Mouse (Mus musculus) intestine, postnatal 0 days (tissue): Measurements from ENCODE around the gene Gm11172. TPM values are rescaled to one million over a fixed set of nuclear protein-coding genes. Genes with fewer than 3 reads are reported as not detected.
A peak's percentile ranks its signal among the peaks of the same experiment; 100 is the strongest.

Source experiments
- ATAC-seq: fragments of 200-750 bp; cut with Nextera tagmentation; 2 replicates; pipeline ENCODE4 v1.8.0; 2017; ENCODE audit warnings: mild to moderate bottlenecking, moderate TSS enrichment, moderate library complexity
- H3K27ac ChIP-seq: fragments of 300-500 bp; sonication (generic); 2 replicates; pipeline ENCODE4 v1.5.1; 2014; ENCODE audit warnings: mild to moderate bottlenecking, low read depth, low read length, moderate library complexity
- H3K27me3 ChIP-seq: fragments of 300-500 bp; sonication (generic); replicated peaks from 2 replicates; pipeline ENCODE4 v1.6.1; 2014; ENCODE audit warnings: low read length, mixed read lengths; ENCODE audit not compliant: control insufficient read depth, insufficient read depth
- H3K36me3 ChIP-seq: fragments of 300-500 bp; sonication (generic); 2 replicates; pipeline ENCODE4 v1.6.1; 2014; ENCODE audit warnings: mild to moderate bottlenecking, moderate library complexity; ENCODE audit not compliant: control insufficient read depth, insufficient read depth
- H3K4me1 ChIP-seq: fragments of 300-500 bp; sonication (generic); replicated peaks from 2 replicates; pipeline ENCODE4 v1.6.1; 2014; ENCODE audit warnings: antibody characterized with exemption, low read length, mixed read lengths; ENCODE audit not compliant: control insufficient read depth, insufficient read depth
- H3K4me2 ChIP-seq: fragments of 300-500 bp; sonication (generic); replicated peaks from 2 replicates; pipeline ENCODE4 v1.6.1; 2014; ENCODE audit warnings: low read depth, mild to moderate bottlenecking, moderate library complexity
- H3K4me3 ChIP-seq: fragments of 300-500 bp; sonication (generic); 2 replicates; pipeline ENCODE4 v1.5.1; 2014; ENCODE audit warnings: low read depth, low read length
- H3K9ac ChIP-seq: fragments of 300-500 bp; sonication (generic); 2 replicates; pipeline ENCODE4 v1.6.1; 2014; ENCODE audit warnings: mild to moderate bottlenecking, low read depth, low read length
- H3K9me3 ChIP-seq: fragments of 300-500 bp; sonication (generic); 2 replicates; pipeline ENCODE4 v1.6.1; 2016; ENCODE audit warnings: mixed run types; ENCODE audit not compliant: control insufficient read depth
- CTCF ChIP-seq: sonication (generic); IDR thresholded peaks from 2 replicates; pipeline ENCODE4 v1.5.1; 2016; ENCODE audit warnings: low read depth, mild to moderate bottlenecking, control low read depth, antibody characterized with exemption, moderate library complexity
- WGBS: fragments of 180-500 bp; shearing (Covaris S2); extraction: QIAGEN DNeasy Blood & Tissue Kit; methylation state at CpG from one replicate; pipeline ENCODE4 v1.1.7; 2014; 5-methylcytosine and 5-hydroxymethylcytosine counted together
- polyA plus RNA-seq: library from polyadenylated mRNA; unstranded; fragments of >200 nt; fragmentation: Nextera tagmentation; extraction: Ambion mirVana; gene quantifications from 2 replicates; pipeline ENCODE4 v1.2.1, GENCODE M21; 2015

Gm11172 gene
- polyA plus RNA-seq, 1 experiment from 2014 or later: not detected

GRCm38 (mm10) chr16:10770531-10771325 is 42.0 kb upstream of the Gm11172 start:
- 0 out of 2 replicates have a peak, but pooled peaks have one; percentile 13 for TF ChIP-seq CTCF
- H3K27ac ChIP-seq: no peak overlapping the region
- 0 out of 2 replicates have a peak, but pooled peaks have one; percentile 22 for ATAC-seq
- H3K4me3 ChIP-seq: no peak overlapping the region
- WGBS: 40% methylated on average over 4 of the region's 4 CpGs
- no peaks in the 10 kb centered on the region for H3K36me3 ChIP-seq
- H3K4me2 ChIP-seq: no peak overlapping the region
- H3K9me3 ChIP-seq: no peaks in the 10 kb centered on the region
- no peak overlapping the region for H3K9ac ChIP-seq
- H3K27me3 ChIP-seq: no peaks in the 10 kb centered on the region
- no peaks in the 10 kb centered on the region for H3K4me1 ChIP-seq

- H3K9ac ChIP-seq: no peak overlapping the region
- H3K4me3 ChIP-seq: no peak overlapping the region
- H3K4me1 ChIP-seq: no peaks in the 10 kb centered on the region
- no peaks in the 10 kb centered on the region for H3K36me3 ChIP-seq
- no peaks in the 10 kb centered on the region for H3K27me3 ChIP-seq
- ATAC-seq: no peak
- H3K9me3 ChIP-seq: no peaks in the 10 kb centered on the region
- no peak overlapping the region for H3K4me2 ChIP-seq
- H3K27ac ChIP-seq: no peak overlapping the region
- 79% methylated on average over 19 of the region's 19 CpGs for WGBS
- TF ChIP-seq CTCF: no peak
Observed at GRCm38 (mm10) chr16:10771769-10772510, 40.8 kb upstream of the Gm11172 start.

GRCm38 (mm10) chr16:10773543-10773942 is 39.2 kb upstream of the Gm11172 start:
- no peaks in the 10 kb centered on the region for H3K9me3 ChIP-seq
- H3K9ac ChIP-seq: no peak overlapping the region
- no peaks in the 10 kb centered on the region for H3K4me1 ChIP-seq
- ATAC-seq: no peak
- H3K4me2 ChIP-seq: no peak overlapping the region
- no peak overlapping the region for H3K27ac ChIP-seq
- WGBS: 83% methylated on average over 8 of the region's 8 CpGs
- no peaks in the 10 kb centered on the region for H3K27me3 ChIP-seq
- no peak for TF ChIP-seq CTCF
- H3K36me3 ChIP-seq: no peaks in the 10 kb centered on the region
- H3K4me3 ChIP-seq: no peak overlapping the region

GRCm38 (mm10) chr16:10774726-10775125 is 38.0 kb upstream of the Gm11172 start:
- no peaks in the 10 kb centered on the region for H3K27me3 ChIP-seq
- no peak for ATAC-seq
- no peaks in the 10 kb centered on the region for H3K4me1 ChIP-seq
- H3K9ac ChIP-seq: no peak overlapping the region
- no peak overlapping the region for H3K27ac ChIP-seq
- no peaks in the 10 kb centered on the region for H3K36me3 ChIP-seq
- H3K4me3 ChIP-seq: no peak overlapping the region
- H3K9me3 ChIP-seq: no peaks in the 10 kb centered on the region
- no peak overlapping the region for H3K4me2 ChIP-seq
- TF ChIP-seq CTCF: no peak
- 40% methylated on average over 4 of the region's 4 CpGs for WGBS

- H3K4me3 ChIP-seq: no peak overlapping the region
- H3K9ac ChIP-seq: no peak overlapping the region
- H3K4me1 ChIP-seq: no peaks in the 10 kb centered on the region
- WGBS: 53% methylated on average over 7 of the region's 7 CpGs
- no peaks in the 10 kb centered on the region for H3K9me3 ChIP-seq
- no peaks in the 10 kb centered on the region for H3K27me3 ChIP-seq
- ATAC-seq: no peak
- H3K36me3 ChIP-seq: no peaks in the 10 kb centered on the region
- no peak overlapping the region for H3K27ac ChIP-seq
- no peak overlapping the region for H3K4me2 ChIP-seq
- no peak for TF ChIP-seq CTCF
Observed at GRCm38 (mm10) chr16:10776322-10776721, 36.4 kb upstream of the Gm11172 start.

GRCm38 (mm10) chr16:10777579-10778160 is 35.0 kb upstream of the Gm11172 start:
- H3K36me3 ChIP-seq: no peaks in the 10 kb centered on the region
- no peak for TF ChIP-seq CTCF
- no peak overlapping the region for H3K4me3 ChIP-seq
- 74% methylated on average over 5 of the region's 5 CpGs for WGBS
- no peaks in the 10 kb centered on the region for H3K9me3 ChIP-seq
- H3K9ac ChIP-seq: no peak overlapping the region
- no peak overlapping the region for H3K4me2 ChIP-seq
- ATAC-seq: no peak
- H3K4me1 ChIP-seq: no peaks in the 10 kb centered on the region
- no peak overlapping the region for H3K27ac ChIP-seq
- H3K27me3 ChIP-seq: no peaks in the 10 kb centered on the region
